Mouse (Mus musculus): ENCODE data around the gene Catsper4.

DNA sequence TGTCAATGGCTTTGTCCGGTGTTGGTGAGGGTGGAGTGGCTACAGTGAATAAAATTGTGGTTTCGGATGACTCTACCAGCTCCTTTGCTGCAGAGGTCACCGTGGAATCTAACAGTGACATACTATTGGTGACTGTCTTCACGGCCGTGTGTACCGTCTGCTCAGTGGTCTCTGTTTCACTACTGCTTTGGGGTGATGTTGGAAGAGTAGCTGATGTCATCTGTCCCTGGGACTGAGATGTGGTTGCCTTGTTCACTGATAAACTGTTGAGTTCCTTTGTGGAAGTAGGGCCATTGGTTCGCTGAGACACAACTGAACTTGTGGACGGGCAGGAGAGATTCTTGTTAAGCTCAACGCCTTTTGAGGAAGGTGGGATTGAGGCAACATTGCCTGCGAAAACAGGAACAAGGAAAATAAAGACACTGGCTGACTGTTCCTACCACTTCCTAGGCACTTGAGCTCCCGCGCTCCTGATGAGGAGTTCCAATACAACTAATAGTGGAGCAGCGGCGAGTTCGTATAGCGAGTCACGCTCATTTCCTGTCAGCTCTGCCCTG lies 23.8 kb downstream of the Catsper4 start:
- no peak for TF ChIP-seq POLR2A (IDR thresholded peaks at IDR 0.05; ENCODE audit: low read depth, low read length)
- TF ChIP-seq CTCF (IDR thresholded peaks at IDR 0.05; ENCODE audit: extremely low read depth, insufficient read length, insufficient replicate concordance, low read depth, low read length): no peak
